Mouse (Mus musculus) kidney, adult 2 months (tissue): ENCODE measurements around the gene Hmgcl.

ENCODE experiments used
- CTCF ChIP-seq: fragments of 200-500 bp; conservative IDR thresholded peaks from 2 replicates; pipeline ENCODE4 v1.5.1; 2011; ENCODE audit warnings: low read depth, mild to moderate bottlenecking, control low read depth, low read length, moderate library complexity, mixed read lengths; ENCODE audit not compliant: insufficient read depth, insufficient read length
- POLR2A ChIP-seq: fragments of 200-500 bp; IDR thresholded peaks from one replicate; pipeline ENCODE4 v1.6.1; 2011; ENCODE audit warnings: low read depth, low read length, control low read depth

GRCm38 (mm10) chr4:136010586-136010985 lies 64.3 kb downstream of the Hmgcl start:
- TF ChIP-seq CTCF (no peak), POLR2A (no peak)
